Mouse (Mus musculus): ENCODE data around the gene App.

- TF ChIP-seq POLR2A (IDR thresholded peaks at IDR 0.05; ENCODE audit: borderline replicate concordance, low read depth, low read length) = no peak
- no peak for TF ChIP-seq CTCF (IDR thresholded peaks at IDR 0.05; ENCODE audit: low read depth, low read length)
These were observed 115.4 kb downstream of the App start for GRCm38 (mm10) chr16:85058138-85058537.

Data from bone marrow macrophage, adult 2 months (primary cell).